Mouse (Mus musculus) thymus, postnatal 14 days (tissue): ENCODE data around the gene Frmd8.

Experiments used
- DNase-seq: peaks from one replicate; pipeline ENCODE4 v3.0.0; 2021

Frmd8 gene

DNA sequence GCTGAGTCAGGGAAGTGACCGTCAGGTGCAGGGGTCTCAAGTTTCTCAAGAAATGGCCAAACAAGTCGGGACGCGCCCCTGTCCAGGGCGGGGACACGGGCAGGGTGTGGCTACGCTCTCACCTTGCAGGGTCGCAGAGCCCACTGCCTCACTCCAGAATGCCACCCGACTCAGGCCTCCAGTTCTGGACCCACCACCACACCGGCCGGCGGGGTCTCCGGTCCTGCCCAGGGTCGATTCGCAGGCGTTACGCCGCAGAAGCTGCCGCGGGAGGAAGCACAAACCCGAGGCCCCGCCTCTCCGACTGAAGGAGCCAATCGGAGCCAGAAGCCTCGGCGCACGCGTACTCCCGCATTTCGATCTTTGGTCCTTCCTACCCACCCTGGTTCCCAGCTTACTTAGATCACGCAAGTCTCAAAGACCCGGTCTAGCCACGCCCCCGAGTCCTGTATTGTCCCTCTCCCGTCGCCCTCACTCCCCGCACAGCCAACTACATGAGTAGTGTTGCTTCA is at the start of gene Frmd8:
Frmd8 (minus strand) TSS at position 306 of the 512 bp plus-strand sequence.
- DNase-seq, result peak; percentile 97

DNA sequence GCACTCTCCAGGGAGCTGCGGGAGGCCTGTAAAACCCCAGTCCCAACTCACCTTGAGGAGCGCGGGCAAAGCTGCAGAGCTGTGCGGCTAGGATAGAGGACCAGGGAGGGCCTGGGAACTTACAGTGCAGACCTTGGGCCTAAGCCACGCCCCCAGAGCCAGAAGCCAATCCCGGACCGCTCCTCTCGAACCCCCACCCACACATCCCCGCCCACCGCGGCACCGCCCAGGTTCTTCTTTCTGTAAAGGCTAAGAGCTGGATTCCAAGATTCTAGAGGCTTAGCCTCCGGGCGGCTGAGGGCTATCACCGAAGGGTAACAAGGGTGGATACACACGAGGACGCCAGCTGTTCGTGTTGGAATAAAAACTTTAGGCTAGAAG is 49.6 kb upstream of the Frmd8 start, which contains the start of gene Cdc42ep2:
Cdc42ep2 (minus strand) TSS at position 104 of the 381 bp plus-strand sequence.
- DNase-seq, result peak; percentile 96

DNA sequence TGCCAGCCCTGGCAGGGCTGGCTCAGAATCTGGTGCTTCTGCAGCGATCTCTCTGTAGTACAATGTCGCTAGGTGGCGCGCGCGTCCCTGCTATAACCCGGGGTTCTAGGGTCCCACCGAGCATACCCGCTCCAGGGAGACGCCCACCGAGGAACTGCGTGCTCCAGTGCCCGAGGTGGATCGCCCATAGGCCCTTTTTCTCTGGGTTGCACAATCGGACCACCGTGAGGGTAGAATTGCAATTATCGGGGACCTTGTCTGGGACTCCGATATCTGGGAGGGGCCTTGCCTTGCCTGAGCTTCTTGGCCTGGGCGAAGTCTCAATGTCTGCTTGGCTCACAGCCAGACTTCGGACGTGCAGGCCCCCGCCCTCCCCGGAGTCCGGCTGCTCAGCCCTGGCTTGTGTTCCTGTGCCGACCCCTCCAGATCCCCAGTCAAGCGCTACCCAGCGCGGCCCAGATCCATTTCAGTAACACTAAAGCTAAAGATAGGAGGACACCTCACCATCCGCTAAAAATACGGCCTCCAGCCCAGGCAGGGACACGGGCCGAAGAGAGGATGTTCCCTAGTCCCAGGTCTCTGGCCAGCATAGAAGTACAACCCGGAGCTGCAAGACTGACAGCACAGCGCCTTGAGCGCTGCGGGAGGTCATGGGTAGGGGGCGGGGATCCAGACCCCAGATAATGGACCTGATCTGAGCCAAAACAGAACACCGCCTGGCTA is 49.1 kb upstream of the Frmd8 start:
- peak; percentile 95 for DNase-seq

DNA sequence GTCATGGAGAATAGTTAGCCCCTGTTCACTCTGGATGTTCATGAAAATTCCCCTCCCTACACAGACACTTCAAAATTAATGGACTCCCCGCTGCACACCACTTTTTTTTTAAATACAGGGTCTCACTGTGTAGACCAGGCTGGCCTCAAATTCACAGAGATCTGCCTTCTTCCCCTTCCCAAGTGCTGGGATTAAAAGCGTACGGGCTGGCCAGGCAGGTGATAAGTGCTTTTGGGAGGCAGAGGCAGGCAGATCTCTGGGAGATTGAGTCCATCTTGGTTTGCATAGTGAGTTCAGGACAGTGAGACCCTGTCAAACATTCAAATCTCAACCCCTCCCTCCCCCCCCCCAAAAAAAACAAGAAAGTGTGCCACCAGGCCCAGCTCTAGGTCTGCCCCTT is 47.9 kb upstream of the Frmd8 start:
- DNase-seq, result no peak

DNA sequence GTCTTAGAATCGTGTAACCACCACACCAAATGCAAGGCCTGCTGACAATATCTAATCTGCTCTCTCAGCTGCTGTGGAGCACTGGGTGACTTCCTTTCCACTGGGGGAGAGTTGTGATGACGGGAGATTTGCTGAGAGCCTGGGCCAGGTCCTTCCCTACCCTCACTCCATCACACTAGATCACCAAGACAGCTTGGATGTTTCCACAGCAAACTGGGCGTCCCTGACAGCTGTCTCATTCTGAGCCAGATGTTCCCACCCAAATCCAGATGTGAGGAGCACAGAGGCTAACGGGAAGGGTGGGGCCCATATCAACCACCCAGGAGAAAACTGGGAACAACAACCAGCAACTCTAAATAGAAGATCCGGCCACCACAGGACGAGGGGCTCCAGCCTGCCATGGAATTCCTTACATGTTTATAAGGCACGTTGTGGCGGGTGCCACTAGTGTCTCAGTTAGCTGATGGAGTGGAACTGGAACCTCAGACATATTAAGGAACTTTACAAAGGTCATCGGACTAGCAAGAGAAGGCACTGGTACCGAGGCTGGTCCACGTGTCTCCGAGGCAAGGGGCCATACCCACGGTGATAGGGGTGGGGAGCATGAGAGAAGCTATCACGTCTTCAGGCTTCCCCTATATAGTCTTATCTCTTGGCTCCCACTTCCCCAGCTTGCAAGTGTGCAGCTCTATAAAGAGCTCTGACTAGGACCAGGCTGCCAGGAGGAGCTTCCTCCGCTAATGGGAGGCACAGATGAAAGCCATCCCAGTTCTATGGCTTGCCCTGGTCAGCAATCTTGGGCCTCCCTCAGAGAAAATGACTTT is 47.3 kb upstream of the Frmd8 start:
- DNase-seq, result no peak

DNA sequence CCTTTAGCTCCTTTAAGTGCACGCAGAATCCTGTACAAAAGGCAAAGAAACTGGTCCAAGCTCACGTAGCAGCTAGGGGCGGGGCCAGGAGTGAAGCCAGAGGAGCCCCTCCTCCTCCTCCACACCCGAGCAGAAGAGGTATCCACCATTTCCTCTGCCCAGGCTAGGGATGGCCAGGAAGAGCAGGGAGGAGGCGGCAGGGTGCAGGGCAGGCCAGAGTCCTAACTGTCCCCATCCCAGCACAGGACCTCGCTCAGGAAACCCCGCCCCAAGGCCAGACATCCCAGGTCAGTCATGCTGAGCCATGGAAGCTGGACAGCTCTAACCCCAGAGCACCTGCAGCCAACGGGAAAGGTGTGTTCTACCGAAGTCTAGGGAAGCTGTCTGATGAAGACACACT is 46.6 kb upstream of the Frmd8 start:
- DNase-seq, result no peak

DNA sequence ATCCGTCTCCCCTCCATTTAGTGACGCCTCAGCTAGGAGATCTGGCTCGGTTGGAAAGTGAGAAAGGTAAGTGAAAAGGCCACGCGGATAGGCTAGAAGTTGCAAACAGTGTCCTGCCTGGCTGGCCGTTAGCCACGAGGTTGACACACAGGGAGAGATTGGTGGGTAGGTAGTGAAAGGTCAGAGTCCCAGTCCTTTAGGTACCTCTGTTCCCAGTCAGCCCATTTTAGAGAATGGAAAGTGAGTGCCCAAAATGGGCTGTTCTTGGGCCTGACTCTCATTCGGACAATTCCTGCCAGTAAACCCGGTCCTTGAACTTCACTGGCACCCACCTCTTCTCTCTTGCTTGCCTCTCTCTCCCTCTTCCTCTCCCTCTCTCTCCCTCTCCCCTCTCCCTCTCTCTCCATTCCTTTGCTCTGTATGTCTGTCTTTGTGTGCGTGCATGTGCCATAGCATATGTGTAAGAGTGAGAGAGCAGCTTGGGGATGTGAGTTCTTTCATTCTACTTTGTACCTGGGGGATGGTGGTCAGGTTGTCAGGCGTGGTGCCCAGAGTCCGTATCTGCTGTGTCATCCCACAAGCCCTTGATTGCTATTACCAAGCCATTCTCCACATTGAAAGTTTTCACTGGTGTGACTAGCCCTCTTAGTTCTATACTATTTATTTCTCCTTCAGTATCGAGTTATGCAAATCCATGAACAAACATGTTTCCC is 38.1 kb upstream of the Frmd8 start, which contains the start of gene Dpf2:
Dpf2 (minus strand) TSS at position 4 of the 713 bp plus-strand sequence.
- DNase-seq, result no peak

DNA sequence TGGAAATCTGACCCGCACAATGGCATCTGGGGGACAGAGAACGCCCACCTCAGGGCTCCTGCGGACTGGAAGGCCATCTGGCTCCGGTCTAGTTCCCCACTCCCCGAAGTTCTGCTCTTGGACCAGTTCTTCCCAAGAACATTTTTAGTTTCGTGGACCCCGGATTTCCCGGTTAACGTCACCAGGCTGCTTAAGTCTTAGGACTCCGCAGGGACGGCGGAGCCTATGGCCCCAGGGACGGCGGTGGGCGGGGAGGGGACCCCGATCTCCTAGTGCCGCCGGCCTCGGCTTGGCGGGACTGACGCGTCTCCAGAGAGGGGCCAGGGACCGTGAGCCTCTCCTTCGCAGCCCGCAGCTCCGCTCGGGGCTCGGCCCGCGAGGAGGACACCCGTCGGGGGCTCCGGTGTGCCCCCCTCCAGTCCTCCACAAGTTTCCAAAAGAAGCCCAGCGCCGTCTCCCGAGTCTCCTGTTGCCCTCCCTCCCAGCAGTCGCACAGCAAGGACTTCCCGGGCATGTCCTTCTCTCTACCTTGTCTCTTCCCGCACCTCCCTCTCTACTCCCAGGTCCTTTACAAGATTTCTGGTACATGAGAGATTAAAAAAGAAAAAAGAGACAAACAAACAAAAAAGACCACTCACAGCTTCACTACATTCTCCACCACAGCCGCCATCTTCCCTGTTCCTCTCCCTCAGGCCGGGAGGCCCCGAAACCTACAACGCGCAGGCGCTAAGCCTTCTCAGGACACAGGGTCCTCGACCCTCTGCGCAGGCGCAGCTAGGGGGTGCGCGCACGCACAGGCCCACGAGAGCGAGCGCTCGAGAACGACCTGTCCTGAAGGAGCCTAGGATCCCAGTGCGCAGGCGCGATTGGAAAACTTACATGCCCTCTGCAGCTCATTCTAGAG is 37.3 kb upstream of the Frmd8 start:
- peak; percentile 99 for DNase-seq

DNA sequence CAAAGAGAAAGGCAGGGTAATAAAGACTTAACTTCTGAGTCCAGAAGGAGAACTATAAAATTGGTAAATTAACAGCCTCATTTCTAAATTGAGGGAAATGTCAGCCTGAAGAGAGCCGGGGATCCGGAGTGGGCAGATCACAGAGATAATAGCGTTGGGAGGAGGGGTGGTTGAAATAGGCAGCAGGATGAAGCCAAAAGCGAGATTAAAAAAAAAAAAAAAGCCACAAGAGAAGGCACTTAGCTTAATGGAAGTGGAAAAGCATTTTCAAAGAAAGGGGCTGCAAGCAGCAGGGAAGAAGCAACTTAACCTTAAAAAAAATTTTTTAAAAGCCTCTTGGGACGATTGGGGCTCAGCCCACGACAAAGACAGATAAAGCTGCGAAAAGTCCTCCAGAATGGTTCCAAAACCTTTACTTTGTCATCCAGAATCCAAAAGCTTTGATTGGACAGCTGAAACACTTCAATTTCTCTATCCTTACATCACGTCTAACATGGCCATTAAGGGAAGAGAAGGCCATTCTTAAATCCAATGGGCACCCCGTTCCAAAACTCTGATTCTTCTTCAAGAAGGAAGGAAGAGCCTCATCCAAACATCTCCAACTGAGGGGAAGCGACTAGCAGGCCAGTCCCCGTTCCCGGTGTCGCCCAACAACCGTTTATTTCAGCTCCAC is 36.5 kb upstream of the Frmd8 start:
- DNase-seq, result no peak

DNA sequence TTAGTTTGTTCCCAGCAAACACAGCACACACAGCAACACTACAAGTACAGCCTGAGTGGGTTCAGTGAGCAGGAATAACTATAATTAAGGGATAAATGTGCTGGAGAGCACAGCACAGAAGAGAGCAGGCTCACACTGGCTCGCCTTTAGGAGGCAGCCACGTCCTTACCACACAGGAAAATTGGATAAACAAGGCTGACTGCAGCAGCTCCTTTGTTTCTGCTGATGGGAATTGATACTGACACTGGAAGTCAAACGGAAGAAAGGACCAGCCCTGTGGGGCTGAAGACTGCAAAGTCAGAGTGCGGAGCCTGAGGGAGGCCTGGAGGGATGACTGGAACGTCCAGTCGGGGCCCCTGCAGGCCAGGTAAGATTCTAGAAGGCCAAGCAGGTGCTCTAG is 35.1 kb upstream of the Frmd8 start:
- DNase-seq, result no peak

DNA sequence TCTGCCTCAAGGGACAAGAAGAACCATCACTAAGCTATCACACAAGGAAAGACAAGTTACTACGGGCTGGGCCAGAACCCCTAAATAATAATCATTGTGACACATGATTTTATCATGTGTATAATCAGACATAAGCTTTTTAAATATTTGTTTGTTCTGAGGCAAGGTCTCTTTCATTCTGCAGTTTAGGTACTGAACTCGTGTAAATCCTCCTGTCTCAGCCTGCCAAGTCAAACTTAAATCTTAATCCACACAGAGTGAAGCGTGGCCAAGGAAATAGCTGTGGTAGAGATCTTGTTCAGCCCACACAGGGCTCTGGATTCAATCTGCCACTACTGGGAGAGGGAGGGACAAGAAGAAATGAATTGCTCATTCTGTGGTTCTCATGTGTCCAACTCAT is 32.2 kb upstream of the Frmd8 start:
- no peak for DNase-seq

DNA sequence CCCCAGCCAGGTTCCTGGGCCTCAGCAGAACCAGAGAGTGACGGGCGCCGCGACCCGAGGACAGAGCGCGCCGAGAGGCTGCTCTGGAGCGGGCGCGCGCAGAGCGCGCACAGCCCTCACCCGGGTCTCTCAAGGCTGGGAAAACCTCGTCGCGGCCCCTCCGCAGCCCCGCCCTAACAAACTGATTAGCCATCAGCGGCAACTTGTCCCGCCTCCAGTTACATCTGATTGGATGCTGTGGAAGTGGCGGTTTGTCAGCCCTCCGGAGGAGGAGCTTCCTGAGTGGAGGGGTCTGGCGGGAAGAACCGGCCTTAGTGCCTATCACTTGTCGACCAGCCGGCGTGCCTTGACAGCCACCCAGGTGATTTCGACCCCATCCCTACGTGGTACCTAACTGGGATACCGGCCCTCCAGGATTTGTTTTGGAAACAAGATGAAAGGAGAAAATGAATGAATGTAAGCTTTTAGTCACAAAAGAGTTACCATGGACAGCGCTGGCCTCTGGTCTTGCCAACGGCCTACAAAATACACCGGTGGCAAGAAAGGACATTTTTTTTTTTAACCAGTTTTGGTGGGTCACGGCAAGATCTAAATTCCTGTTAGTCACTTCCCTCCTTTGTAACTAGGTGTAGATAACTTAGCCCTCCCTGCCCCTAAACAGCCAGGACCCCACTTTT is 19.1 kb upstream of the Frmd8 start, which contains the start of gene Tigd3:
Tigd3 (minus strand) TSS at position 148 of the 677 bp plus-strand sequence.
- peak; percentile 98 for DNase-seq

DNA sequence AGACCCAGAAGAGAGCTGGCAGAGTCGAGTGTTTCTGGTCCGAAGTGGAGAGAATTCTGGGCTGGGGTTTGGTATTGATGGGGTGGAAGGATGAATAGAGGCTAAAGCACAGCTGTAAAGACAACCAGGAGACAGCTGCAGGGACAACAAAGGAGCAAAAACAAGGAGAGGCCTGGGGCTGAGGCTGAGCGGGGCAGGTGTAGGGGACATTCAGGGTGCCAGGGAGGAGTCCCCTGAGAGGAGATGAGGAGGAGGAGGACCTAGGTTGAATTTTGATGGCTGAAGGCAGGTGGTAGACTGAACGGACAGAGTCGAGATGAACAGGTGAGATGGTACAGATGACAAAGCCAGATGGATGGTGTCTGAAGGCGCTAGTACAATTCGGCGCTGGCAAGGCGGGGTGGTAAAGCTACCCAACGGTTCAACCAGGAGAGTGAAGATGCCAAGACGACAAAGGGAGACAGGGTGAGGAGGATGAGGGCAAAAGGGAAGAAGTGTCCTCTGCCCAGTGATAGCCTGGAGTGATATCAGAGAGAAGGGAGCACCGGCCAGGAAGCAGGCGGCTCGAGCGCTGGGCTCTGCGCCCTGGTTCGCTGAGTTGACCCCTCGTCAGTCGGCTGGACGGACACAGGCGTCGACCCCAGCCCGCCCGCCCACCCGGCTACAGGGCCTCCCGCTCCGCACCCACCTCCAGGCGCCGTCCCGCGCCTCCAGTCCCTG is 18.4 kb upstream of the Frmd8 start:
- peak; percentile 30 for DNase-seq

DNA sequence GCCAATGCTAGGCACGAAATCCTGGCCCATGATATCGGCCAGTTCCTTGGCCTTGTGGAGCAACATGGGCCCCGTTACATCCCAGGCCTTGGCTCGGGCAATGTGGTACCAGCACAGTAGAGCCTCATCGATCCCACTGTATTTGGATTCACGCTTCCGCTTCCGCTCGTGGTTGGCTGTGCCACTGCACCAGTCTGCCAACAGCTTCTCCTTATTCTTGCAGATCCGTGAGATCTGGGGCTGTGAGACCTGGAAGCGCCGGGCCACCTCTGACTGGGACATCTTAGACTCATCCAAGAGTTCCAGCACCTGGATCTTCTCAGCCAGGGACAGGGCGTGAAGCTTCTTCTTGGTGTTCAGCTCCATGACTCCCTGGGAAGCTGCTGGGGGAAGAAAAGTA is 17.7 kb upstream of the Frmd8 start:
- no peak for DNase-seq

DNA sequence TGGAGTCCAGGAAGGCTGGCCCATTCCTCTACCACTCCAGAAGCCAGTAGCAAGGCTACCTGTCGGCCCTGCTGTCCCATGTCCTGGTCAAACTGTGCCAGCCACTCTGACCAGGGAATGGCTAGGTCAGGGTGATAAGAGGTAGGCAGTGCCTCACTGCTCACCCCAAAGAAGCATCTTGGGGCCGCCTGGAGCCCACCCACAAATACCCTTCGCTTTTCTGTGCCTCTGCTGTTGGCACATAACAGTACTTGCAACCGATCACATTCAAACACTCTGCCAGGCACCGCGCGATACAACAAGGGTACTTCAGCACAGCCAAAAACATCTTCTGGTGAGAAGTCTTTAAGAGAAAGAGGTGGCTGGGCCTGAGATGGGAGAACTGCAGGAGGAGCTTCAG is 17.2 kb upstream of the Frmd8 start:
- no peak for DNase-seq

DNA sequence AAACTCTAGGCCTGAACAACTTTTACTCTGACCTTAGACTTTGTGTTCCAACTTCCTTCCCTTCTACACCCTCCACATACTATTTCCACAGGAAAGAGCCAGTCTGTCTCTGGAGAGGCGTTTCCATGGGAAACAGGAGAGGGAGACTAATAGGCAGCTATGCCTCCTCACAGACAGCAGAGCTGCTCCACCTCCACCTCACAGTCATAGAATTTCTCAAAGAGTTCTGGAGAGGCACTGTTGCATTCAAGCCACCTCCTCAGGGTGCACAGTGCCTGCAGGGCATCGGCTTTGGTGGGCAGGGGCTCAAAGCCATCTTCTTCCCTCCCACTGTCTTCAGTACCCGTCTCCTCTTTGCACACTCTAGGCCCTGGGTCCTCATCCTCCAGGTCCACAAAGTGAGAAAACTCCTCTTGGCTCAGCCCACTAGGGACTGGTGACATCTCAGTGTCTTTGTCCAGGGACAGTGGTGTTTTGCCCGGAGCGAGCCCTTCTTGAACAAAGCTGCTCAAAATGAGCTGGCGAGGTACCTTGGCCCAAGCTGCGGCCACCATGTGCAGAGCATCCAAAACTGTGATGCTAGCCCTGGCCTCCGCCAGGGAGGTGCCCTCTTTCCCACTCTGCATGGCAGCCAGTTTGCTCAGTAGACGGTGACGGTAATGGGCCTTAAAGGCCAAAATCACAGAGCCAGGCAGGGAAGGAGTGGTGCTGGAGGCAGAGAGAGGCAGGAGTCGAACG is 16.6 kb upstream of the Frmd8 start:
- no peak for DNase-seq

DNA sequence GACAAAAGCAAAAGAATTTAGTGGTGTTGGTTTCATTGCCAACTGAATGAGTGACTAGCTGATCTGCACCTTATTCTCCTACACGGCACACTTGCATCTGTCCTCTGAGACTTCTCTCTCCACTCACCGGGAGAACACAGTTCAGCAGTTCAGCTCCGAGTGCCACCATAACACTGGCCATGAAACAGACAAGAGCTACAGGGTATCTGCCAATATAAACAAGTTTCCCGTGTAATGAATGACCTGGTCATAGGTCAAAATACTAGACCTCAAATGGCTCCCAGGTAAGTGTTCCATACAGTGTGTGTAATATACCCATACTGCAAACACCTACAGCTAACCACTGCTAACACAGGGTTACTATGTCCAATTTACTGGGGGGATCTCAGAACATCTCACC is 14.1 kb upstream of the Frmd8 start:
- DNase-seq, result no peak

DNA sequence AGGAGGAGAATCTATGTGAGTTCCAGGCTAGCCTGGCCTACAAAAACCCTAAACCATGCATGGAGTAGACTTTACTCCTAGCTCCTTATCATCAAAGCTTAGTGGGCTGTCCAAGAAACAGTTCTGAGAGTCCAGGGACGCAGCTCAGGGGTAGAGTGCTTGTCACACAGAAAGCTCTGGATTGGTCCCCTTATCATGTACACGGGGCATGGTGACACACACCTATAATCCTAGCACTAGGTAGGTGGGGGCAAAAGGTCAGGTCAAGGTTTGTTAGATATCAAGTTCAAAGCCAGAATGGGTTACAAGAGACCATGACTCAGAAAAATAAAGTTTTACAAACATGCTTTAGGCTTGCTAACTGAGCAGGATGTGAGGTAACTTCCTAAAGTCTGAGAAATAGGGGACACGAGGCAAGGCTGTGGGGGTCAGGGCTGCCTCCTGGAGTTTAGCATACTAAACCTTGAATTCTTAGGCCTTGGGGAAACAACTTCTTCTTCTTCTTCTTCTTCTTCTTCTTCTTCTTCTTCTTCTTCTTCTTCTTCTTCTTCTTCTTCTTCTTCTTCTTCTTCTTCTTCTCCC is 12.3 kb upstream of the Frmd8 start:
- no peak for DNase-seq

DNA sequence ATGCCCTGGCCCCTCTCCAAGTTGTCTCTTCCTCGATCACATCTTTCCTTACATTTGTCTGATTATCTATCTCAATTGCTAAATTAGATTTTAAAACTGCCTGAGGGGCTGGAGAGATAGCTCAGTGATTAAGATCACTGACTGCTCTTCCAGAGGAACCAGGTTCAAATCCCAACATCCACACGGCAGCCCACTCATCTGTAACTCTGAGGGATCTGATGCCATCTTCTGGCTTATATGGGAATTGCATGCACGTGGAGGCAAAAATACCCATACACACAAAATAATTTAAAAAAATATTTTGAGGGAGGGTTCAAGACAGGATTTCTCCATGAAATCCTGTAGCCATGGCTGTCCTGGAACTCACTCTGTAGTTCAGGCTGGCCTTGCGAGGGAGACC is 10.8 kb upstream of the Frmd8 start:
- peak; percentile 32 for DNase-seq
